Mouse (Mus musculus) ES-E14 (cell line): ENCODE data around the gene Slc43a2.

Source experiments
- CHD2 ChIP-seq: IDR thresholded peaks from 2 replicates; pipeline ENCODE4 v1.6.1; 2014; ENCODE audit warnings: mild to moderate bottlenecking, low read depth, low read length, inconsistent platforms
- HCFC1 ChIP-seq: IDR thresholded peaks from 2 replicates; pipeline ENCODE4 v1.6.1; 2012; ENCODE audit warnings: low read length, inconsistent platforms, borderline replicate concordance; ENCODE audit not compliant: insufficient read depth
- ZC3H11A ChIP-seq: IDR thresholded peaks from 2 replicates; pipeline ENCODE4 v1.6.1; 2012; ENCODE audit warnings: low read depth, mild to moderate bottlenecking, inconsistent platforms, low read length, borderline replicate concordance
- ZNF384 ChIP-seq: IDR thresholded peaks from 2 replicates; pipeline ENCODE4 v1.6.1; 2012; ENCODE audit warnings: low read depth, low read length, inconsistent platforms

- TF ChIP-seq CHD2: no peak
- no peak for TF ChIP-seq HCFC1
- TF ChIP-seq ZC3H11A: no peak
- no peak for TF ChIP-seq ZNF384
Observed at GRCm38 (mm10) chr11:75521609-75522008, 9.9 kb upstream of the Slc43a2 start.
